Mouse (Mus musculus): Measurements from ENCODE around the gene Tmem233. TPM values are rescaled to one million over a fixed set of nuclear protein-coding genes. Genes with fewer than 3 reads are reported as not detected.

Gene Tmem233
- total and polyA plus RNA-seq, 2 experiments from 2014 or later = not detected

DNA sequence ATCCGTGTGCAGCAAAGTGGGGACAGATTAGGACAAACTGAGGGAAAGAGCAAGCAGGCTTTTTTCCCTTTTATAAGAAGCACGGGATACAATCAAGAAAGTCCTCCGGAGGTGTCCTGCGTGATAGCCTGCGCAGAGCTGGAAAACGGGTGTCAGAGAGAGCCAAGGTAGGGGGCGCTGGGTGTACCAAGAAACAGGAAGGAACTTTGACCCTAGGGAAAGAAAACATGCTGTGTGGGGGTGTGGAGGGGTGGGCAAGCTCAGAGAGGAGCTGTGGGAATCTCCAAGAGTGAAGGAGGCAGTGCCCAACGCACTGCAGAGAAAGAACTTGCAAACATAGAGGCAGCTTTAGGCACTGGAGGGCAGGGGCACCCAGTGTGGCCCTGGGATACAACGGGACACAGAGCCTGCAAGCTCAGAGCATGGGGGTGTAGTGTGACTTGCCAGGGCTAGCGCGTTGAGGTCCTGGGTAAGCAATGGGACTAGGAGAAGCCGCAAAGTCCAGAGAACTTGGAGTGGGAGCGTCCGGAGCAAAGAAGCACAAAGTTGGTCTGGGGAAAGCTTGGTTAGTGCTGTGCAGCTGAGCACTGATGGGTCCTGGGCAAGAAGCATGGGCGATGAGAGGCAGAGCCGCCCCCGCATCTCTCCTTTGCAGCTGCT, 673 bp downstream of the Tmem233 start:
- Histone ChIP-seq H3K9me3 (ENCODE audit: low read length) (no peaks in the 10 kb centered on the region), H3K4me3 (ENCODE audit: low read length) (no peak overlapping the region), H3K4me1 (ENCODE audit: insufficient read depth, low read length) (no peaks in the 10 kb centered on the region), H3K9ac (replicated peaks; ENCODE audit: low read length) (no peak overlapping the region), H3K27ac (no peak overlapping the region), H3K27me3 (ENCODE audit: insufficient read depth, low read length) (no peaks in the 10 kb centered on the region), H3K36me3 (ENCODE audit: insufficient read depth, low read length) (no peaks in the 10 kb centered on the region), H3K4me2 (ENCODE audit: low read depth, low read length) (no peak overlapping the region; the same call in 1 of the 2 replicates)
- WGBS = 41% methylated on average over 17 of the region's 17 CpGs
- DNase-seq (ENCODE audit: low spot score) (no peak), ATAC-seq (no peak)
- no peak for TF ChIP-seq CTCF (IDR thresholded peaks at IDR 0.05; ENCODE audit: low read depth)

DNA sequence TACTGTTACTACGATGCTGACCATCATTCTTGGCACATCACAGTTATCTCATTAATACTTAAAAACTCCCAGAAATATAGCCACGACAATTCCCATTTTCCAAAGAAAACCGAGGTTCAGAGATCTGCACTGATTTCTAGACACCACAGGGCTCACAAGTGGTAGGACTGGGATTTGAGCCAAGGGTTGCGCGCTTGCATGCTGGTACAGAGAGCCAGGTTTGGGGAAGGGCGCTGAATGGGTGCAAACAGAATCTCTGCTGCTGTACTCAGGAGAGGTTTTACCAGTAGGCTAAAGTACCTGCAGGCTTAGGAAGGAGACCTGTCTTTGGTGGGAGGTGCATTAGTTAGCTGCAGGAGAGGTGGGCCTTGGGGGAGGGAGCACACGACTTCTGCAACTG, 1.4 kb downstream of the Tmem233 start:
- WGBS = 71% methylated on average over 7 of the region's 7 CpGs
- Histone ChIP-seq H3K27ac (no peak overlapping the region), H3K4me1 (ENCODE audit: insufficient read depth, low read length) (no peaks in the 10 kb centered on the region), H3K9me3 (ENCODE audit: low read length) (no peaks in the 10 kb centered on the region), H3K27me3 (ENCODE audit: insufficient read depth, low read length) (no peaks in the 10 kb centered on the region), H3K36me3 (ENCODE audit: insufficient read depth, low read length) (no peaks in the 10 kb centered on the region), H3K4me3 (ENCODE audit: low read length) (no peak overlapping the region), H3K4me2 (ENCODE audit: low read depth, low read length) (no peak overlapping the region), H3K9ac (replicated peaks; ENCODE audit: low read length) (no peak overlapping the region)
- ATAC-seq (no peak), DNase-seq (ENCODE audit: low spot score) (no peak)
- TF ChIP-seq CTCF (IDR thresholded peaks at IDR 0.05; ENCODE audit: low read depth) = no peak

DNA sequence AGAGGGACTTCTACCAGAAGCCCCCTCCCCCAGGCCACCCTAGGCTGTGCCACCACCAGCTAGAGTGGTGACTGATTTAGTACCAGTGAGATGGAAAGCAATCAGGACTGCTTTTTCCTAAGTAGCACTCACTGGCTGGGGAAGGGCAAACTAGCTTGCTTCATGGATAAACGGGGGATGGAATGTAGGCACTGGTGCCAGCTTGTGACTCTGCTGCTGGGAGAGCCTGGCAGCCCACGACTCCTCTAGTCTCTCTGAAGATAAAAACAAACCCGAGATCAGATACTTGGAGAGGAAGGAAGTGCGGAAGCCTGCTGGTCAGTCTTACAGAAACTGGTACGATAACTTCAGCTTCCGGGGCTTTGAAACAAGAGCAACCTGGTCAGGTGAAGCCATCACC, 2.3 kb downstream of the Tmem233 start:
- Histone ChIP-seq H3K9me3 (ENCODE audit: low read length) (no peaks in the 10 kb centered on the region), H3K9ac (replicated peaks; ENCODE audit: low read length) (no peak overlapping the region), H3K4me3 (ENCODE audit: low read length) (no peak overlapping the region), H3K4me1 (ENCODE audit: insufficient read depth, low read length) (no peaks in the 10 kb centered on the region), H3K4me2 (ENCODE audit: low read depth, low read length) (no peak overlapping the region), H3K27ac (no peak overlapping the region), H3K36me3 (ENCODE audit: insufficient read depth, low read length) (no peaks in the 10 kb centered on the region), H3K27me3 (ENCODE audit: insufficient read depth, low read length) (no peaks in the 10 kb centered on the region)
- TF ChIP-seq CTCF (IDR thresholded peaks at IDR 0.05; ENCODE audit: low read depth) = no peak
- WGBS = 66% methylated on average over 6 of the region's 6 CpGs
- DNase-seq (ENCODE audit: low spot score) (no peak), ATAC-seq (no peak)

DNA sequence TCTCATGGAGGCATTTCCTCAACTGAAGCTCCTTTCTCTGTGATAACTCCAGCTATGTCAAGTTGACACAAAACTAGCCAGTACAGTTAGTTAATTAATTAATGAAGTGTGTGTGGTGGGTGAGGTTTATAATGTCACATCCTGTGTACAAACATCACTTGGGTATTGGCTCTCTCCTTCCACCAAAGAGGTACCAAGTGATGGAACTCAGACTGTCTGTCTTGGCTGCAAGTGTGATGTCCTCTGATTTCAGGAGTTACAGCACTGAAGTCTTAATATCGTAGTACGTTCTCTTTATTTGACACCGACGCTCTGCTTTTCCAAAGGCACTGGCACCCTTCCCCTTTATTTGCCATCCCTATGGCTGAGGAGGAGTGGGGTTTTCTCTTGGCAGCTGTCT, 13.4 kb downstream of the Tmem233 start:
- H3K27ac ChIP-seq = no peak overlapping the region
- H3K9ac ChIP-seq (replicated peaks; ENCODE audit: low read length) = no peak overlapping the region
- WGBS = 96% methylated on average over 4 of the region's 4 CpGs
- DNase-seq (ENCODE audit: low spot score) (no peak), ATAC-seq (no peak)
- no peaks in the 10 kb centered on the region for H3K4me1 ChIP-seq (ENCODE audit: insufficient read depth, low read length)
- no peaks in the 10 kb centered on the region for H3K36me3 ChIP-seq (ENCODE audit: insufficient read depth, low read length)
- H3K9me3 ChIP-seq (ENCODE audit: low read length) = no peaks in the 10 kb centered on the region
- H3K4me2 ChIP-seq (ENCODE audit: low read depth, low read length) = no peak overlapping the region
- no peak overlapping the region for H3K4me3 ChIP-seq (ENCODE audit: low read length)
- no peaks in the 10 kb centered on the region for H3K27me3 ChIP-seq (ENCODE audit: insufficient read depth, low read length)
- TF ChIP-seq CTCF (IDR thresholded peaks at IDR 0.05; ENCODE audit: low read depth) = no peak

DNA sequence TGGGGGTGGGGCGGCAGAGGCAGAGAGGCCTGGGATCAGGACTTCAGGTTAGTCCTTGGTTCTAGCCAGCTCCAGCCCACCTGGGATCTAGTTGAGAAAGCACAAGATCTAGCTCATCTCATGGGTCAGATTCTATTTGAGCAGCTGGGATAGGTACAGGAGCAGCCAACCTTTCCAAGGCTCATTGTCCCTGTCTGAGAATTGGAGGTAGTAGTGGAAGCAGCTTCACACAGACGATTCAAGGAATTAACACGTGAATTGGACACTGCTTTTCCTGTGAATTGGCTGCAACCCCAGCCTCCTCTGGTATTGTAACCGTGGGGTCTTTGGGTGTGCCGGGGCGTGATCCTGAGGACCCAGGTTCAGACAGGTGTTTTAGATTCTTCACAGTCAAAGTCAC, 30.2 kb downstream of the Tmem233 start:
- H3K4me2 ChIP-seq (ENCODE audit: low read depth, low read length) = no peak overlapping the region
- H3K9ac ChIP-seq (replicated peaks; ENCODE audit: low read length) = no peak overlapping the region
- no peak overlapping the region for H3K27ac ChIP-seq
- DNase-seq (ENCODE audit: low spot score) (no peak), ATAC-seq (no peak)
- no peak for TF ChIP-seq CTCF (IDR thresholded peaks at IDR 0.05; ENCODE audit: low read depth)
- H3K4me3 ChIP-seq (ENCODE audit: low read length) = no peak overlapping the region
- H3K36me3 ChIP-seq (ENCODE audit: insufficient read depth, low read length) = no peaks in the 10 kb centered on the region
- 54% methylated on average over 6 of the region's 6 CpGs for WGBS
- no peaks in the 10 kb centered on the region for H3K27me3 ChIP-seq (ENCODE audit: insufficient read depth, low read length)
- H3K9me3 ChIP-seq (ENCODE audit: low read length) = no peaks in the 10 kb centered on the region
- no peaks in the 10 kb centered on the region for H3K4me1 ChIP-seq (ENCODE audit: insufficient read depth, low read length)

DNA sequence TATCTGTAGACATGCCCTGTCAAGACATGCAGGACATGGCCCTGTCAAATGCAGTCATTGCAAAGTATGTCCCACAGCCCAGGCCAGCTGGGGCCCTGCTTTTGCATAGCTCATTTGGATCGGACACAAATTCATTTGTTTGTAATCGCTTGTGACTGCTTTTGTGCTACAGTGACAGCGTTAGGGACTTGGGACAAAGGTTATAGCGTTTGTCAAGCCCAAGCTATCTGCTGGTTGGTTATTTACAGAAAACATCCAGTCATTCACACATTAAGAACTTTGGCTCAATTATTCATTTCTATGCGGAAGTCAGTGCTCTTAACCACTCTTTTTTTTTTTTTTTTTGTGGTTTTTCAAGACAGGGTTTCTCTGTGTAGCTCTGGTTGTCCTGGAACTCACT, 30.9 kb downstream of the Tmem233 start:
- Histone ChIP-seq H3K4me1 (ENCODE audit: insufficient read depth, low read length) (no peaks in the 10 kb centered on the region), H3K4me2 (ENCODE audit: low read depth, low read length) (no peak overlapping the region), H3K9ac (replicated peaks; ENCODE audit: low read length) (no peak overlapping the region), H3K27ac (no peak overlapping the region), H3K9me3 (ENCODE audit: low read length) (no peaks in the 10 kb centered on the region), H3K27me3 (ENCODE audit: insufficient read depth, low read length) (no peaks in the 10 kb centered on the region), H3K36me3 (ENCODE audit: insufficient read depth, low read length) (no peaks in the 10 kb centered on the region), H3K4me3 (ENCODE audit: low read length) (no peak overlapping the region)
- WGBS = 83% methylated on average over 5 of the region's 5 CpGs
- ATAC-seq (no peak), DNase-seq (ENCODE audit: low spot score) (no peak)
- TF ChIP-seq CTCF (IDR thresholded peaks at IDR 0.05; ENCODE audit: low read depth) = no peak

DNA sequence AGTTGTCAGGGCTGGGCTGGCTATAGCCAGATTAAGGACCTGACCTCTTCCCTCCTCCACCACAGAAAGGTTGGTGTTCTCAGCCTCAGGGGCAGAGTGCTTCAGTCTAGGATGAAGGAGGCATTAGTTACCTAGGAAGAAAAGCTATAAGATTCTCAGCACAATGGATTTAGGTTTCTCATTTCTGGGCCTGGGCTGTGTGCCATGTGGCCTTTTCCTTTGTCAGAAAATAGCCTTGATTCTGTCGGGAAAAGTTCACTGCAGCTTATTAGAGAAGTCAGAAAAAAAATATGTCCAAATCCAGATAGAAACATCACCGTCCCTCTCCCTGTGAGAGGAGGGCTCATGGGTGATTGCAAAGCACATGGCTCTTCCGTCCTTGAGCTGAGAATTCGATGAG, 33.2 kb downstream of the Tmem233 start:
- Histone ChIP-seq H3K4me2 (ENCODE audit: low read depth, low read length) (no peak overlapping the region), H3K4me3 (ENCODE audit: low read length) (no peak overlapping the region), H3K9me3 (ENCODE audit: low read length) (no peaks in the 10 kb centered on the region), H3K27me3 (ENCODE audit: insufficient read depth, low read length) (no peaks in the 10 kb centered on the region), H3K9ac (replicated peaks; ENCODE audit: low read length) (no peak overlapping the region), H3K4me1 (ENCODE audit: insufficient read depth, low read length) (no peaks in the 10 kb centered on the region), H3K27ac (no peak overlapping the region), H3K36me3 (ENCODE audit: insufficient read depth, low read length) (no peaks in the 10 kb centered on the region)
- no peak for TF ChIP-seq CTCF (IDR thresholded peaks at IDR 0.05; ENCODE audit: low read depth)
- ATAC-seq = no peak
- WGBS = 74% methylated on average over 4 of the region's 4 CpGs
- no peak for DNase-seq (ENCODE audit: low spot score)

Measured in hindbrain, postnatal 0 days (tissue).